Mouse (Mus musculus) ES-CJ7 (cell line): ENCODE results near the gene Zfp688.
"Not testable (repeated sequence)": the region's sequence is repeated elsewhere in the genome, so short reads cannot be mapped to it uniquely, and the experiment has no call there.

ENCODE experiments used
- DNase-seq: peaks from one replicate; pipeline ENCODE4 v3.0.0; 2011; ENCODE audit warnings: low read depth, low spot score

The Zfp688 gene

DNA sequence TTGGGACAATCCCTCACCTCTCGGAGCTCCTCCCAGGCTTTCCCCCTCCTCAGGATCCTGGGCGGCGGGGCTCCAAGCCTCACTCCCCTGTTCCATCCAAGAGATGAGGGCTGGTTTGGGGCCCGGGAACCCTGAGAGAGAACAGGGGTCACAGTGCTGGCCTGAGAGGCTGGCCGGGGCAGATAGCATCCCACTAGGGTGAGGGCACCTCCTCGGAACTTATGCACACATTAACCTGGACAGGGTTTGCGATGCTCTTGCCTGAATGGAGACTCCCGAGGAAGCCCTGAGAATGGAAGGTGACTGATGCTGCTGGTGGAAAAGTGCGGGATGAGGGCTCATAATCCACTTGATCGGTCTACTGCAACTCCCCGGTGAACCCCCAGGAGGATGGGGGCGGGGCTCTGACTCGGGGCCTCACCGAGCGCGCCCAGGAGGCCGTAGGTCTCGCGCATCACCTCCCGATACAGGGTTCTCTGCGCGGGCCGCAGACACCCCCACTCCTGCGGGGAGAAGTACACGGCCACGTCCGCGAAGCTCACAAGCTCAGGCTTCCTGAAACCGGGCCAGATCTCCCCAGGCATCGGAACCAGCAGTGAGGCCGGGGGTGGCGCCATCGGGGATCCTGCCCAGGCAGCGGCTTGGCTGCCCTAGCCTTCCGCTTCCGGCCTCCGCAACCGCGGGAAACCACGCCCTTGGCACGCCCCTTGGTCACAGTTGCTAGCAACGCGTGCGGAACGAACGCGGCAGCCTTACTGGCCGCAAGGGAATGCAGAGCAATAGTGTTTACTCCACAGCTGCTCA, at the start of gene Zfp688:
Zfp688 (minus strand) TSS at position 681 of the 804 bp plus-strand sequence.
- DNase-seq = peak; percentile 87

- no peak for DNase-seq
Measured at GRCm38 (mm10) chr7:127471646-127472010, 49.8 kb upstream of the Zfp688 start.

GRCm38 (mm10) chr7:127470743-127471645, 49.1 kb upstream of the Zfp688 start:
- peak; percentile 97 for DNase-seq

GRCm38 (mm10) chr7:127470011-127470715, 48.3 kb upstream of the Zfp688 start:
- DNase-seq = no peak

DNA sequence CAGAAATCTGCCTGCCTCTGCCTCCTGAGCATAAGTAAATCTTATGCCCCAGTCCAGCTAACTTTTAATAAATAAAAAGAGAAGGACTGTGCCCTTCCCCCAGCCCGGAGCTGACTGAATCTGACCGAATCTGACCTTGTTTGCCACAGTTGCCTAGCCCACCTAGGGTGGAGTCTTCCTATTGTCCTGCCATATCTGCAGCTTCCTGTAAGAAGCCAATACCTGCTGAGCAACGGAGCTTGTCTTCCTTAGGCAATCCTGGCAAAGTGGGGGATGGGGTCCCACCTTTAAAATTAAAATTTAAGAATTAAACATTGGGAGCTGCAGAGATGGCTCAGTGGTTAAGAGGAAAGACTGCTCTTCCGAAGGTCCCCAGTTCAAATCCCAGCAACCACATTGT, 44.7 kb upstream of the Zfp688 start:
- peak; percentile 92 for DNase-seq

DNA sequence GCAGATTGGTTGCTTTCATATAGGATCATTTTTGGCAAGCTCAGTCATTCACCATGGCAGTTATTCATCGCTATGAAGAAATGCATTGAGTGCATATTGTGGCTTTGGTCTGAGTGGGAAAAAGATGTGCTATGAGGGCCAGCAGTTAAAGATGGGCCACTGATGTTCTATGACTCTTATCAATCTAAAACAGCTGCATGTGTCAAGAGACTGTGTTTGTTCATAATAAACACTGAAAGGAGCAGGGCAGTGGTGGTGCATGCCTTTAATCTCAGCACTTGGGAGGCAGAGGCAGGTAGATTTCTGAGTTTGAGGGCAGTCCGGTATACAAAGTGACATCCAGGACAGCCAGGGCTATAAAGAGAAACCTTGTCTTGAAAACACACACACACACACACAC, 43.8 kb upstream of the Zfp688 start:
- not testable (repeated sequence) for DNase-seq

GRCm38 (mm10) chr7:127465191-127465590, 43.3 kb upstream of the Zfp688 start:
- DNase-seq = peak; percentile 91

- DNase-seq = not testable (repeated sequence)
Measured at GRCm38 (mm10) chr7:127459311-127459710, 37.4 kb upstream of the Zfp688 start, which contains the start of gene Prr14. TSS of gene Prr14 (plus strand) at chr7:127459611.

GRCm38 (mm10) chr7:127458371-127459122, 36.7 kb upstream of the Zfp688 start:
- peak; percentile 93 for DNase-seq

- peak; percentile 78 for DNase-seq
Measured at GRCm38 (mm10) chr7:127454905-127455304, 33.0 kb upstream of the Zfp688 start.

DNA sequence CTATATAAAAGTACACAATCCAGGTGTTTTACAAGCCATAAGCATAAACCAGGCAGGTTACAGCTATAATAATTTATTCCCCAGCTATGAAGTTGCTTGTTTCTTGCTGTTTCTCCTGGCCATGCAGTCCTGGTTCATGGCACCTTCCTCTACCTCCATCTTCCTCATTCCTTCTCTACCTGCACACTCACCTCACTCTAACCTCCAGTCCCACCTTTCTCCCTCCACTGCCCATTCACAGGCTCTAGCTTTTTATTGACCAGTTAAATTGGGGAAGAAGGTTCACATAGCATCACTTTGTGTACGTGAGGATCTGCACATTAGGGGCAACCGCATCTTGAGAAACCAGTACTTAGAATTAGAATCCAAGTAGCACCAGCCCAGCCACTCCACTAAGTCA, 31.2 kb upstream of the Zfp688 start:
- no peak for DNase-seq

DNA sequence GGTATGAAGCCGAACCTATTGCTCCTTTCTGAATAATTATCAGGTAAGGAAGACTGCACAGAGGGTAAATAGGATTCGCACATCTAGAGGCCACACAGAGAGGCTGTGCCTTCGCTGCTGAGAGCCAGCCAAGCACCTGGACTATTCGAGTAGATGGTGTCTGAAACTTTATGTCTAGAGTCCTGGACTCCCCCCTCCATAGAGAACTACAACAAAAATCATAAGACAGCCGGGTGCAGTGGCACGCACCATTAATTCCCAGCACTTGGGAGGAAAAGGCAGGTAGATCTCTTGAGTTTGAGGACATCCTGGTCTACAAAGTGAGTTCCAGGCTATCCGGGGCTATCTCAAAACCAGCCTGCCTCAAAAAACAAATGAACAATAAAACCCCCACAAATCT, 28.1 kb upstream of the Zfp688 start:
- DNase-seq = no peak

DNA sequence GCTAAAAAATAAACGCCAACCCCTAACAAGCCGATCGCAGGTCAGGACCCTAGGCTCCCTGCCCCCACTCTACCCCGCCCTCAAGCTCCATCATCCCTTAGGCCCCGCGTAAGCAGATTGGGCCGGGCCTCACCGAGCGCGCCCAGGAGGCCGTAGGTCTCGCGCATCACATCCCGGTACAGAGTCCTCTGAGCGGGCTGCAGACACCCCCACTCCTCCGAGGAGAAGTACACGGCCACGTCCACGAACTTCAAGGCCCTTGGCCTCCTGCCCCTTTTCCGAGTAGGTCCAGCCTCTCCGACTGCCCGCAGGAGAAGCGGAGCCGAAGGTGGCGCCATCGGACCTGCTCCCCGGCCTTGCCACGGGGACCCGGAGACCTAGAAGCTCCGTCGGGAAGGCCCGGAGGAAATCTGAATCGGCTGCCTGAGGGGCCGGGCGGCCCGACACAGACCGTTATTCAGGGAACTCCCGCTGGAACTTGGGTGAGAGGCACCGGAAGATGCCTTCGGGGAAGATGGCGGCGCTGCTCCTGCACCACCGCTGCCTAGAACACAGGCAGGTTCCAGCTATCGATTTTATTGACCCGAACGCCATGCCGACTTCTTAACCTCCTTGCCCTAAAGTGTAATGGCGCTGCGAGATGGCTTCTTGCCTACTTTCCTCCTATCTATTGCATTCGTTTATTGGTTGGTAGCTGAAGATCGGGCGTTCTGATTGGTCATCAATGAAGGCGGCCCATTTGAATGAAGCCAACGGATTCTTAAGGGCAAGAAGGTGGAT, 26.8 kb upstream of the Zfp688 start, which contains the start of gene Zfp689:
Zfp689 (minus strand) TSS at position 638 of the 780 bp plus-strand sequence.
- peak; percentile 98 for DNase-seq

DNA sequence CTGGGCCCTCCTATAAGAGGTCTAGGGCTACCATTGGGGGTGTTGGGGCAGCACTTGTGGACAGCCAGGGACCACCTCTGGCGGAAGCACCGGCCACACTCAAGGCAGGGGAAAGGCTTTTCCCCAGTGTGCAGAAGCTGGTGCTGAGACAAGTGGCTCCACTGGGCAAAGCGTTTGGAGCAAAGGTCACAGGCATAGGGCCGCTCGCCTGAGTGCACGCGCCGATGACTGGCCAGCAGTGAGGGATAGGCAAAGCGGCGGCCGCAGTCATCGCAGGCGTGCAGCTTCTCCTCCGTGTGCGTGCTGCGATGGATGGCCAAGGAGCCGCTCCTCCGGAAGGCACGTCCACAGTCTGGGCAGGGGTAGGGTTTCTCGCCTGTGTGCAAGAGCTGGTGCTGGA, 22.1 kb upstream of the Zfp688 start:
- DNase-seq = no peak

DNA sequence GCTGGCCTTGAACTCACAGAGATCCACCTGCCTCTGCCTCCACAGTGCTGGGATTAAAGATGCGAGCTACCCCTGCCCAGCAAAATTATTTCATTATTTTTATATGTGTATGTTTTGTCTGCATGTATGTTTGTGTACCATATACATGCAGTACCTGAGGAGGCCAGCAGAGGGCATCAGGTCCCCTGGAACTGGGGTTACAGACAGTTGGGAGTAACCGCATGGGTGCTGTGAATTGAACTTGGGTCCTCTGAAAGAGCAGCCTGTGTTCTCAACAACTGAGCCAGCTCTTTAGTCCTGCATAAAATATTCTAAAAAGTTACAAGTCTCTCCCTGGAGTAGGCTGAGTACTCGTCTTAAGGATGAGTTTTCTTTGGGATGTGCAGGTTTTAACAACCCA, 15.9 kb upstream of the Zfp688 start:
- peak; percentile 68 for DNase-seq

- no peak for DNase-seq
Measured at GRCm38 (mm10) chr7:127435206-127435605, 13.3 kb upstream of the Zfp688 start.

- no peak for DNase-seq
Measured at GRCm38 (mm10) chr7:127426354-127426753, 4.5 kb upstream of the Zfp688 start.

DNA sequence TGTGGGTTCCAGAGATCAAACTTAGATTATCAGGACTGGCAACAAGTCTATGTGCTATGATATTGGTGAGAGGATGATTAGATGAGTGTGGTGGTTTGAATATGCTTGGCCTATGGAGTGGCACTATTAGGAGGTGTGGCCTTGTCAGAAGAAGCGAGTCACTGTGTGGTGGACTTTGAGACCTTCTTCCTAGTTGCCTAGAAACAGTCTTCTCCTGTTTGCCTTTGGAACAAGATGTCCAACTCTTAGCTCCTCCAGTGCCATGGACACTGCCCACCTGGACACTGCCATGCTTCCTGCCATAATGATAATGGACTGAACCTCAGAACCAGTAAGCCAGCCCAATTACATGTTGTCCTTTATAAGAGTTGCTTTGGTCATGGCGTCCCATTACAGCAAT, 4.0 kb upstream of the Zfp688 start:
- DNase-seq = no peak

DNA sequence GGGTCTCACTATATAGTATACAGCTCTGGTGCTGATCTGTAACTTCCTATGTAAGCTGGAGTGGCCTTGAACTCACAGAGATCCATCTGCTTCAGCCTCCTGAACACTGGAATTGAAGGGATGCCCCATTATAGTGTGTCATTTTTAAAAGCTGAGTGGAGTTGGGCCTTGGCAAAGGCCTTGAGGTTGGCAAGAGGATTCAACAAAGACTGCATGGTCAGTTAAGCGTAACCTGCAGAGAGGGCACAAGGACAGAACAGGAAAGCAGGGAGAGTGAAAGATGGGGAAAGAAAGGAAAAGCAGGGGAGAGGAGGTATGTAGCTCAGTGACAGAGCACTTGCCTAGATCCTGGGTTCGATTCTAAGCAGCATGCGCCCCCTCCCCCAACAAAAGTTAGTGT, 3.4 kb upstream of the Zfp688 start:
- DNase-seq = no peak

DNA sequence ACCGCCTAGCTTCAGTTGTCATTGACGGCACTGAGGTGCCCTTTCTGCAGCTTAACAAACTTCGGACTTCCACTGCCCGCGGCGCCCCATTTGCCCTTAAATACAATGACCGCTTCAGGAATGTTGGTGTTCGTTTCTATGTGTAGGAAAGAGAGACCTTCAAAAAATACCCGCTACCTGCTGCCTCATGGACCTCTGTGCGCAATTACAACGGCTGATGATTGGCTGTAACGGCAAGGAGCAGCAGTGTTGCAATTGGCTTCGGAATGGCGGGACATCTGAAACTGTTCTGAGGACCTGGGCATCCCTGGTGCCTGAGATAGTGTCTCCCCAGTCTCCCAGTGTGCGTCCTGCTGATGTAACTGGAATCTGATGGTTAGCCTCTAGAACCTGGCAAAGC, 379 bp upstream of the Zfp688 start:
- peak; percentile 24 for DNase-seq
